Mouse (Mus musculus) MEL (cell line): ENCODE data around the gene Dap.
A peak's percentile ranks its signal among the peaks of the same experiment; 100 is the strongest.

Source experiments
- BHLHE40 ChIP-seq: IDR thresholded peaks from 2 replicates; pipeline ENCODE4 v1.6.1; 2012; ENCODE audit warnings: low read depth, mild to moderate bottlenecking, inconsistent platforms, low read length, improper control_type of control experiment, borderline replicate concordance
- CHD2 ChIP-seq: IDR thresholded peaks from 2 replicates; pipeline ENCODE4 v1.6.1; 2011; ENCODE audit warnings: low read length, improper control_type of control experiment
- CTCF ChIP-seq, 3 experiments: IDR thresholded peaks in 2 of 3; conservative IDR thresholded peaks in 1 of 3; 2 replicates each; pipeline ENCODE4 v1.5.1; 2011 to 2012; ENCODE audit warnings: low read length in 3 of 3, low read depth in 2 of 3, mild to moderate bottlenecking in 2 of 3, improper control_type of control experiment in 1 of 3, inconsistent platforms in 1 of 3, mixed read lengths in 1 of 3, moderate library complexity in 1 of 3; ENCODE audit not compliant: control insufficient read depth in 1 of 3, insufficient read depth in 1 of 3, poor library complexity in 1 of 3, severe bottlenecking in 1 of 3
- E2F4 ChIP-seq: IDR thresholded peaks from 2 replicates; pipeline ENCODE4 v1.6.1; 2011; ENCODE audit warnings: low read depth, low read length, improper control_type of control experiment, borderline replicate concordance
- ELF1 ChIP-seq: IDR thresholded peaks from 2 replicates; pipeline ENCODE4 v1.6.1; 2014; ENCODE audit warnings: low read depth, mild to moderate bottlenecking, inconsistent platforms, low read length, improper control_type of control experiment, moderate library complexity
- EP300 ChIP-seq, 2 experiments: IDR thresholded peaks; 2 replicates each; pipeline ENCODE4 v1.6.1; 2011; ENCODE audit warnings: improper control_type of control experiment in 2 of 2, low read length in 2 of 2, low read depth in 1 of 2, mild to moderate bottlenecking in 1 of 2
- POLR2A ChIP-seq, 2 experiments: IDR thresholded peaks; 2 replicates each; pipeline ENCODE4 v1.6.1; 2011 to 2012; ENCODE audit warnings: low read length in 2 of 2, mild to moderate bottlenecking in 2 of 2, control low read depth in 1 of 2, improper control_type of control experiment in 1 of 2, low read depth in 1 of 2, moderate library complexity in 1 of 2; ENCODE audit not compliant: control insufficient read depth in 1 of 2, insufficient read depth in 1 of 2, poor library complexity in 1 of 2
- RAD21 ChIP-seq: IDR thresholded peaks from 2 replicates; pipeline ENCODE4 v1.6.1; 2011; ENCODE audit warnings: mild to moderate bottlenecking, low read depth, low read length, improper control_type of control experiment
- RCOR1 ChIP-seq: IDR thresholded peaks from 2 replicates; pipeline ENCODE4 v1.6.1; 2012; ENCODE audit warnings: low read depth, mild to moderate bottlenecking, inconsistent platforms, low read length, improper control_type of control experiment
- UBTF ChIP-seq: IDR thresholded peaks from 2 replicates; pipeline ENCODE4 v1.6.1; 2012; ENCODE audit warnings: low read depth, mild to moderate bottlenecking, inconsistent platforms, low read length, improper control_type of control experiment, moderate library complexity, borderline replicate concordance; ENCODE audit not compliant: insufficient read depth
- USF1 ChIP-seq: IDR thresholded peaks from 2 replicates; pipeline ENCODE4 v1.6.1; 2014; ENCODE audit warnings: low read depth, mild to moderate bottlenecking, inconsistent platforms, low read length, improper control_type of control experiment, moderate library complexity
- ZKSCAN1 ChIP-seq: IDR thresholded peaks from 2 replicates; pipeline ENCODE4 v1.6.1; 2012; ENCODE audit warnings: low read depth, mild to moderate bottlenecking, inconsistent platforms, low read length, improper control_type of control experiment, moderate library complexity
- ZNF384 ChIP-seq: IDR thresholded peaks from 2 replicates; pipeline ENCODE4 v1.6.1; 2012; ENCODE audit warnings: low read depth, mild to moderate bottlenecking, inconsistent platforms, low read length, improper control_type of control experiment

GRCm38 (mm10) chr15:31281830-31282229 lies 57.7 kb downstream of the Dap start:
- TF ChIP-seq POLR2A (IDR thresholded peaks at IDR 0.05; ENCODE audit: control insufficient read depth in 1 of 2, insufficient read depth in 1 of 2, low read depth in 1 of 2, low read length in 2 of 2, poor library complexity in 1 of 2): no peak
- no peak for TF ChIP-seq UBTF
- peak; percentile 97 for TF ChIP-seq RCOR1
- no peak for TF ChIP-seq ELF1
- TF ChIP-seq ZKSCAN1: no peak
- no peak for TF ChIP-seq CTCF (IDR thresholded peaks at IDR 0.05 in 2 of 3, conservative IDR thresholded peaks at IDR 0.05 in 1 of 3; ENCODE audit: control insufficient read depth in 1 of 3, insufficient read depth in 1 of 3, low read depth in 2 of 3, low read length in 3 of 3, poor library complexity in 1 of 3, severe bottlenecking in 1 of 3)
- TF ChIP-seq RAD21: no peak; the same call in 1 of the 2 replicates
- TF ChIP-seq USF1: no peak
- peak; percentile 69 for TF ChIP-seq BHLHE40
- TF ChIP-seq ZNF384: no peak
- no peak for TF ChIP-seq E2F4
- no peak for TF ChIP-seq CHD2
- TF ChIP-seq EP300 (IDR thresholded peaks at IDR 0.05; ENCODE audit: low read depth in 1 of 2, low read length in 2 of 2): peak; percentile 91 to 96
